Mouse (Mus musculus): ENCODE measurements around the gene Ccnc. TPM values are rescaled to one million over a fixed set of nuclear protein-coding genes. Genes with fewer than 3 reads are reported as not detected.

Ccnc gene
- polyA plus RNA-seq, 1 experiment from 2014 or later = 49.3 TPM

GRCm38 (mm10) chr4:21763827-21764226 is 36.3 kb downstream of the Ccnc start:
- H3K36me3 ChIP-seq (ENCODE audit: control insufficient read depth, insufficient read depth, low read length) = peaks cover 3% of the 10 kb centered on the region; the same call in 1 of the 2 replicates
- H3K4me3 ChIP-seq (ENCODE audit: low read length) = no peak overlapping the region
- H3K9me3 ChIP-seq (ENCODE audit: control insufficient read depth, low read length) = 0 out of 2 replicates have a peak, but pooled peaks cover 2% of the 10 kb centered on the region
- WGBS = 75% methylated on average over 4 of the region's 4 CpGs
- H3K9ac ChIP-seq (ENCODE audit: low read length) = no peak overlapping the region
- no peak overlapping the region for H3K4me2 ChIP-seq (ENCODE audit: low read depth, low read length)
- no peak for ATAC-seq (ENCODE audit: low read depth)
- peaks cover 6% of the 10 kb centered on the region; the same call in 1 of the 2 replicates for H3K4me1 ChIP-seq (replicated peaks; ENCODE audit: control insufficient read depth, insufficient read depth, low read length)
- no peak overlapping the region for H3K27ac ChIP-seq (ENCODE audit: low read length)
- H3K27me3 ChIP-seq (ENCODE audit: control insufficient read depth, insufficient read depth, low read depth, low read length) = no peaks in the 10 kb centered on the region

DNA sequence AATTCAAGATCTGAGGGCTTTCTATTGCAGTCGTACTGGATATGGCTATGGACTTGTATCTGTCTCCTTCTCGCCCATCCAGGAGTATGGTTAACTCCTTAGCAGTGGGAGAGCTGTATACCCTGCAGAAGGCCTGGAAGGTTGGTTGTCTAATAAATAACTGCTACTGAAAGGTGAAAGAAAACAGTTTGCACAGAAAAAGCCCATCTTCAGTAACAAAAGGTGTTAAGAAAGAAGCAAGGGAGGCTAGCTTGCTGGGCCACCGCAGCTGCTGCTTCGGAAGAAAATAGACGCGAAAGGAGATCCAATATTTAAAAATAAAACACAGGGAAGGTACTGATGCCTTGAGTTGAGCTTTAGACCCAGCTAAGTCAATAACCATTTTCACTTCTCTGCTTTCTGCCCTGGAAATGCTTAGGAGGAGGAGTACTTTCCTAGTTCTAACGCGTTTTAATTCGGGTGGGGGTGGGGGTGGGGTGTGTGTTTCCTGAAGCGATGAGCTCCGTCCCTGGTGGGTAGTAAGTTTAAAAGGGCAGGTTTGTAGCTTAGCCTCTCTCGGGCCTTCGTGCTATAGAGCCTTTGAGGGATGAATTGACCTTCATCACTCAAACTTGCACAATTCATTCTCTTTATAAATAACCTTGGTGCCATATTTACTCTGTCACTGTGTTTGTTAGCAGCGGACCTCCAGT is 38.8 kb downstream of the Ccnc start:
- no peaks in the 10 kb centered on the region for H3K9me3 ChIP-seq (ENCODE audit: control insufficient read depth, low read length)
- H3K27me3 ChIP-seq (ENCODE audit: control insufficient read depth, insufficient read depth, low read depth, low read length) = no peaks in the 10 kb centered on the region
- 21% methylated on average over 14 of the region's 14 CpGs for WGBS
- H3K4me2 ChIP-seq (ENCODE audit: low read depth, low read length) = peak overlapping the region; percentile 88
- no peak overlapping the region for H3K27ac ChIP-seq (ENCODE audit: low read length)
- H3K9ac ChIP-seq (ENCODE audit: low read length) = peak overlapping the region; percentile 70
- H3K4me1 ChIP-seq (replicated peaks; ENCODE audit: control insufficient read depth, insufficient read depth, low read length) = peaks cover 6% of the 10 kb centered on the region; the same call in 1 of the 2 replicates
- peak; percentile 51 for ATAC-seq (ENCODE audit: low read depth)
- H3K4me3 ChIP-seq (ENCODE audit: low read length) = peak overlapping the region; percentile 71
- no peaks in the 10 kb centered on the region for H3K36me3 ChIP-seq (ENCODE audit: control insufficient read depth, insufficient read depth, low read length)

DNA sequence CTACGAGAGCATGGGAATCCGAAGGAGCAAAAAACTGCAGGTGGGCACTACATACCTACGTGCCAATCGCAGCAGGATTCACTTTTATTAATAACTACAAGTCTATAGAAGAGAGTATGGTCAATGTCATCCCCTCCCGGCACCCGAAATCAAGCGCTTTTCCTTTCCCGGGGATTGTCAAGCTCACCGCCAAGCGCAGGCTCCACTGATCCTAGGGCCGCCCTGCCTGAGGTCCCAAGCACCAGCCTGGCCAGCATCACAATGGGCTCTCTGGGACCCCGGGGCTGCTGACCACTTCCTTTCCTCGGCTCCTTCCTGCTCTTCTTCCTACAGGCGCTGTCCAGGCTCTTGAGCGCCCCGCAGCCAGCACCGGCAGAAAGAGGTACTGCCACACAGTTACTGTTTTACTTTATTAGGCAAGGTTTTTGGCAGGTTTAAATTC is 39.4 kb downstream of the Ccnc start, which contains the start of the genes Usp45 and Tstd3:
Gene Usp45, plus strand, starts transcription at position 294 of the 442 bp plus-strand sequence.
Gene Tstd3, minus strand, starts transcription at position 350 of the 442 bp plus-strand sequence.
- peak; percentile 89 for ATAC-seq (ENCODE audit: low read depth)
- H3K27ac ChIP-seq (ENCODE audit: low read length) = no peak within 1 kb of the TSS
- WGBS = under 1% methylated on average over 17 of the region's 17 CpGs
- H3K4me3 ChIP-seq (ENCODE audit: low read length) = peak within 1 kb of the TSS; percentile 71
- H3K9ac ChIP-seq (ENCODE audit: low read length) = peak within 1 kb of the TSS; percentile 70
- no peaks in the 10 kb centered on the region for H3K9me3 ChIP-seq (ENCODE audit: control insufficient read depth, low read length)
- peak within 1 kb of the TSS; percentile 88 for H3K4me2 ChIP-seq (ENCODE audit: low read depth, low read length)
- peaks cover 4% of the 10 kb centered on the region; the same call in 1 of the 2 replicates for H3K4me1 ChIP-seq (replicated peaks; ENCODE audit: control insufficient read depth, insufficient read depth, low read length)
- no peaks in the 10 kb centered on the region for H3K36me3 ChIP-seq (ENCODE audit: control insufficient read depth, insufficient read depth, low read length)
- no peaks in the 10 kb centered on the region for H3K27me3 ChIP-seq (ENCODE audit: control insufficient read depth, insufficient read depth, low read depth, low read length)

GRCm38 (mm10) chr4:21771064-21771463 is 43.6 kb downstream of the Ccnc start:
- H3K27ac ChIP-seq (ENCODE audit: low read length) = no peak overlapping the region
- 72% methylated on average over 1 of the region's 1 CpGs for WGBS
- no peak overlapping the region for H3K4me2 ChIP-seq (ENCODE audit: low read depth, low read length)
- ATAC-seq (ENCODE audit: low read depth) = no peak
- H3K4me1 ChIP-seq (replicated peaks; ENCODE audit: control insufficient read depth, insufficient read depth, low read length) = peaks cover 4% of the 10 kb centered on the region; the same call in 1 of the 2 replicates
- no peak overlapping the region for H3K4me3 ChIP-seq (ENCODE audit: low read length)
- no peaks in the 10 kb centered on the region for H3K27me3 ChIP-seq (ENCODE audit: control insufficient read depth, insufficient read depth, low read depth, low read length)
- no peaks in the 10 kb centered on the region for H3K36me3 ChIP-seq (ENCODE audit: control insufficient read depth, insufficient read depth, low read length)
- H3K9me3 ChIP-seq (ENCODE audit: control insufficient read depth, low read length) = no peaks in the 10 kb centered on the region
- no peak overlapping the region for H3K9ac ChIP-seq (ENCODE audit: low read length)

DNA sequence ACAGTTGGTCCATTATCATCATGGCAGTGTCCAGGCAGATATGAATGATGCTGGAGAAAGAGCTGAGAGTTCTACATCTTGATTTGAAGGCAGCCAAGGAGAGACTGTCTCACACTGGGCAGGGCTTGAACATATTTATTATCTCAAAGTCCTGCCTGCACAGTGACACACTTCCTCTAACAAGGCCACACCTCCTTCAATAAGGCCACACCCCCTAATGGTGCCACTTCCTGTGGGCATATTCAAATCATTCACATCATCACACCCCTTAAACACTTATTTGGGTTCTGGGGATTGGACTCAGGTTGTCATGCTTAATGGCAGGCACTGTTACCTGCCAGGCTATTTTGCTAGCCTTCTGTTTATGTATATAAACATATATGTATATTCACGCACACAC is 44.8 kb downstream of the Ccnc start:
- no peak overlapping the region for H3K9ac ChIP-seq (ENCODE audit: low read length)
- peaks cover 5% of the 10 kb centered on the region for H3K4me1 ChIP-seq (replicated peaks; ENCODE audit: control insufficient read depth, insufficient read depth, low read length)
- H3K27ac ChIP-seq (ENCODE audit: low read length) = no peak overlapping the region
- no peak for ATAC-seq (ENCODE audit: low read depth)
- H3K27me3 ChIP-seq (ENCODE audit: control insufficient read depth, insufficient read depth, low read depth, low read length) = no peaks in the 10 kb centered on the region
- no peaks in the 10 kb centered on the region for H3K36me3 ChIP-seq (ENCODE audit: control insufficient read depth, insufficient read depth, low read length)
- H3K4me3 ChIP-seq (ENCODE audit: low read length) = no peak overlapping the region
- no peak overlapping the region for H3K4me2 ChIP-seq (ENCODE audit: low read depth, low read length)
- no peaks in the 10 kb centered on the region for H3K9me3 ChIP-seq (ENCODE audit: control insufficient read depth, low read length)
- WGBS = 97% methylated on average over 1 of the region's 1 CpGs

DNA sequence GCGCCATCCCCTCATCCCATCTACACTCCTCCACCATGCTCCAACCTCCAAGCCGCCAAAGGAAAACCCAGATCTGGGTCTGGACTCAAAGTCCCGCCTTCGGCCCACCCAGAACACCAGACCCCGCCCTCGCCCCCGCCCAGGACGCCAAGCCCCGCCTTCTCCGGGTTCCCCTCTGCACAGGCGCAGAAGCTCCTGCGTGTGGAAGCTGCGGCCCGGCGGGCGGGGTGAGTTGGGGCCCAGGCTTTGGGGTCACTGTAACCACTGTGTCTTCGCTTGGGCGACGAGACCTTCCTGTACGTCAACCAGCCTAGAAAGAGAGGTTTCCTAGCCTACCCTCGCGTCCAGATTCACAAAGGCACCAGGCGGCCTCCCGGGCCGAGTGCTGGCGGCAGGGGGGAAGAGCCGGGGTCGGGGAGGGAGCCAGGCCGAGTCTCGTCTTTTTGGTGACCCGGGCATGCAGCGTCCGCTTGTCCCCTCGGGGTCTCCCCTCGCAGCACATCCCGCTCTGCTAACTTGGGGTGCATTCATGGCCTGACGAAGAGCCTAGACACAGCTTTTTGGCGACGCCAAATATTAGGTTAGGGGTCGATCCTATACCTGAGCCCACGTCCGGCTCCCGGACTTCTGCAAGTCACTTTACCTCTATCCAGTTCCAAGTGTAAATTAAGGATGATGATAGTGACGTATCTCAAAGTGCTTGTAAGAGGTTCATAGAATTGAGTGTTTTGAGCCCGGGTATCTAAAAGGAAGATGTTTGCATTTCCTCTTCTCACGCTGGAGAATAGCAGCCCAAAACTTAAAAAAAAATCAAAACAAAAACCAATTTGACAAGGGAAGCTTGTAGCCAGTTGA is 48.8 kb downstream of the Ccnc start:
- Histone ChIP-seq H3K27me3 (ENCODE audit: control insufficient read depth, insufficient read depth, low read depth, low read length) (no peaks in the 10 kb centered on the region), H3K4me1 (replicated peaks; ENCODE audit: control insufficient read depth, insufficient read depth, low read length) (peaks cover 8% of the 10 kb centered on the region), H3K36me3 (ENCODE audit: control insufficient read depth, insufficient read depth, low read length) (0 out of 2 replicates have a peak, but pooled peaks cover 2% of the 10 kb centered on the region), H3K4me2 (ENCODE audit: low read depth, low read length) (peak overlapping the region; percentile 66), H3K4me3 (ENCODE audit: low read length) (peak overlapping the region; percentile 89), H3K27ac (ENCODE audit: low read length) (peak overlapping the region; percentile 22; the same call in 1 of the 2 replicates), H3K9ac (ENCODE audit: low read length) (peak overlapping the region; percentile 93), H3K9me3 (ENCODE audit: control insufficient read depth, low read length) (no peaks in the 10 kb centered on the region)
- peak; percentile 99 for ATAC-seq (ENCODE audit: low read depth)
- WGBS = under 1% methylated on average over 45 of the region's 46 CpGs

GRCm38 (mm10) chr4:21776946-21777265 is 49.4 kb downstream of the Ccnc start:
- Histone ChIP-seq H3K9me3 (ENCODE audit: control insufficient read depth, low read length) (no peaks in the 10 kb centered on the region), H3K27me3 (ENCODE audit: control insufficient read depth, insufficient read depth, low read depth, low read length) (no peaks in the 10 kb centered on the region), H3K9ac (ENCODE audit: low read length) (peak overlapping the region; percentile 93), H3K4me3 (ENCODE audit: low read length) (peak overlapping the region; percentile 89), H3K4me2 (ENCODE audit: low read depth, low read length) (peak overlapping the region; percentile 66), H3K4me1 (replicated peaks; ENCODE audit: control insufficient read depth, insufficient read depth, low read length) (peaks cover 8% of the 10 kb centered on the region), H3K27ac (ENCODE audit: low read length) (no peak overlapping the region), H3K36me3 (ENCODE audit: control insufficient read depth, insufficient read depth, low read length) (peaks cover 3% of the 10 kb centered on the region; the same call in 1 of the 2 replicates)
- no peak for ATAC-seq (ENCODE audit: low read depth)
- 4% methylated on average over 9 of the region's 9 CpGs for WGBS

- Histone ChIP-seq H3K9ac (ENCODE audit: low read length) (no peak overlapping the region), H3K27me3 (ENCODE audit: control insufficient read depth, insufficient read depth, low read depth, low read length) (no peaks in the 10 kb centered on the region), H3K4me1 (replicated peaks; ENCODE audit: control insufficient read depth, insufficient read depth, low read length) (peaks cover 8% of the 10 kb centered on the region), H3K4me2 (ENCODE audit: low read depth, low read length) (no peak overlapping the region), H3K4me3 (ENCODE audit: low read length) (no peak overlapping the region), H3K27ac (ENCODE audit: low read length) (no peak overlapping the region), H3K36me3 (ENCODE audit: control insufficient read depth, insufficient read depth, low read length) (peaks cover 25% of the 10 kb centered on the region), H3K9me3 (ENCODE audit: control insufficient read depth, low read length) (no peaks in the 10 kb centered on the region)
- WGBS = 90% methylated on average over 12 of the region's 12 CpGs
- no peak for ATAC-seq (ENCODE audit: low read depth)
Measured at GRCm38 (mm10) chr4:21780816-21781726, 53.6 kb downstream of the Ccnc start.
